Mouse (Mus musculus) MEL-GATA-1-ER (cell line): ENCODE results near the gene Kif22.
"Not testable (repeated sequence)": the region's sequence is repeated elsewhere in the genome, so short reads cannot be mapped to it uniquely, and the experiment has no call there.

ENCODE experiments used
- DNase-seq: peaks from one replicate; pipeline ENCODE4 v3.0.0-alpha.2; 2012; ENCODE audit warnings: low read depth; ENCODE audit errors: extremely low read depth

Kif22 gene

DNA sequence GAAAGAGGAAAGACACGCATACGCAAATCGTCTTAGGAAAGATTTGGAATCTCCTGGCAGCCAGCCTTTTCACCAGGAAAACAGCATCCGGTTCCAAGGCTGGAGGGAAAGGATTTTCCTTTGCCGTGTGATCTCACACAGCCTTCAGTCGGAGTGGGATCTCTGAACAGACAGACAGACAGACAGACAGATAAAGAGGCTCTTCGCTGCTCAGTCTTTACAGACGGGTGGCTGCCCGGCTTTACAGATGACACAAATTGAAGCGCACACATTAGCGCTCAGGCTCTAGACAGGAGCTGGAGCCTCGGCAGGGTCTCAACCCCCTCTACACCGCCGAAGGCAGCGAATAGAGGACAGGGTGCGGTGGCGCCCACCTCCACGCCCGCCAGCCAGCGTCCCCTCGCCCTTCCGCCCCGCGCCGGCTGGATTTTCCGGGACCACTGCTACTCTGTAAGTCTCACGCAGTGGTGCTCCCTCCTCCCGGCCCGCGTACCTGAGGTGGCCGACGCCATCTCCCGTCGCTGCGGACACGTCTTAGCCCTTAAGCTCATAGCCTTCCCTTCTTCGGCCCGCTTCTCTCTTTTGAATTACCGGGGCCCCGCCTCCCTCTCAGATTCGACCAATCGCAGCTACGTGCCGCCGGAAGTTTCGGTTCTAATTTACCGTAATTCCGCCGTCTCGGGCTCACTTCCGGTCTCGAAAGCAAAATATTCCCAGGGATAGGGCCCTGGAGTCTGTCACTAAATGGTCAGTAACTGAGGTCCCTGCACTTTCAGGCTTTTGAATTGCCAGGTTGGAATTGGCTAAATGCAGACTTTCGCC, at the start of gene Kif22:
Kif22 (minus strand) TSS at position 621 of the 822 bp plus-strand sequence.
- peak; percentile 76 for DNase-seq

DNA sequence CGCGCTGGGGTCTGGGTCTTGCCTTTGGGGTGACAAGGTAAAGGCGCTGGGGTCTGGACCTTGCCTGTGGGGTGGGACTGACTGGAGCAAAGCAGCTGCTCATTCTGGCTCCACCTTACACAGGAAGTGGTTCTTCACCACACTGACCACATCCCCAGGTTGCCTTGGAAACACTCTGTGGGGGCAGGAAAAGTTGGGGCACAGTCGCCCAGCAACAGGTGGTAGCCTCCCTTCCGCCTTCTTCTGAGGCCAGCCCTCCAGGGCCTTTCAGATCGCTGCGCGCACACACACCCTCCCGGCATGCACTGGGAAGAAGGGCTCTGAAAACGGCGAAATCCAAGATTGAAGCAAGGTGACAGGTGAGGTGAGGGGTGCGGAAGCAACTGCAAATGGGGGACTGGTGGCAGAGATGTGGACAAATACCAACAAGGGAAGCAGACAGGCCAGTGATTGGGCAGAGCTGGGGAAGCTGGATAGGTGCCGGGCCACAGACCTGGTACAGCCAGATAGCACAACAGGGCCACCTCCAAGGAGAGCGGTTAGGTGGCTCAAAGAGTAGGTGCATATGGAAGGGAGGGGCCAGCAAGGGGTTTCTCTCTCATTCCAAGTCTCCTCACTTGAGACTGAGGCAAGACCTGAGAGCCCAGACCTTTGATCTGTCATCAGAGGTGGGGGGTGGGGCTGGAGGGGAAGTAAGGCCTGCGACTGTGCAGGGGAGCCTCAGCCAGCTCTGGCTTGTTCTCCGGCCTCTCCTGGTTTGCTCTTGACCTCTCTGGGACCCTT, 49.0 kb upstream of the Kif22 start, which contains the start of gene AI467606:
AI467606 (plus strand) TSS at position 246 of the 783 bp plus-strand sequence.
- peak; percentile 99 for DNase-seq

DNA sequence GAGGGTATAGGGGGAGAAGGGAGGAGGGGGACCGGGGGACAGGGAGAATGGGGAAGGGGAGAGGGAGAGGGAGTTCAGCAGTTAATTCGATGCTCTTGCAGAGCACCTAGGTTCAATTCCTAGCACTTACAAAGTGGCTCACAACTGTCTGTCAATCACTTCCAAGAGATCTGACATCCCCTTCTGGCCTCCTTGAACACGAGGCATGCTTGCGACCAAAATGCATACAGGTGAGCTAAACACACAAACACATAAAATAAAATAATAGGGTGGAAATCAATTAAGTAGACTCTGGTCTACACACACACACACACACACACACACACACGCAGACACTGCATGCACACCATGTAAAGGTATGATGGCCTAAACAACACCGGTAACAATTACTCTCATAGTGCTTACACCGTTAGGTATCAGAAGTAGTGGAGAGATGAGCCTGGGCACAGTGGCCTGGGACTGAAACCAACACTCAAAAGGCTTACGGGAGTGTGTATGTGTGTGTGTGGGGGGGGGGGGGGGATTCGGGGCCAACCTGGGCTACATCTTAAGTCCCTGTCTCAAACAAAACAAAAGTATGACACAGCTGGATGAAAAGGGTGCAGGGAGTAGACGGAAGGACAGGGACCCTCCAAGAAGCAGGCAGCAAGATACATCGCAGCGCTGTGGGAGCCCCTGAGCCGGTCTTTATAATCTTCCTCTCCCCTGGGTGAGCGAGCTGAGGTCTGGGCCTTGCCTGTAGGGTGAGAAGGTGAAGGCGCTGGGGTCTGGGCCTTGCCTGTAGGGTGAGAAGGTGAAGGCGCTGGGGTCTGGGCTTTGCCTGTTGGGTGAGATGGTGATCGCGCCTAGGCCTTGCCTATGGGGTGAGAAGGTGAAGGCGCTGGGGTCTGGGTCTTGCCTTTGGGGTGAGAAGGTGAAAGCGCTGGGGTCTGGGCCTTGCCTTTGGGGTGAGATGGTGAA, 48.2 kb upstream of the Kif22 start:
- DNase-seq = no peak

- no peak for DNase-seq
Measured at GRCm38 (mm10) chr7:127088901-127089845, 46.9 kb upstream of the Kif22 start.

- DNase-seq = no peak
Measured at GRCm38 (mm10) chr7:127088083-127088482, 45.8 kb upstream of the Kif22 start.

DNA sequence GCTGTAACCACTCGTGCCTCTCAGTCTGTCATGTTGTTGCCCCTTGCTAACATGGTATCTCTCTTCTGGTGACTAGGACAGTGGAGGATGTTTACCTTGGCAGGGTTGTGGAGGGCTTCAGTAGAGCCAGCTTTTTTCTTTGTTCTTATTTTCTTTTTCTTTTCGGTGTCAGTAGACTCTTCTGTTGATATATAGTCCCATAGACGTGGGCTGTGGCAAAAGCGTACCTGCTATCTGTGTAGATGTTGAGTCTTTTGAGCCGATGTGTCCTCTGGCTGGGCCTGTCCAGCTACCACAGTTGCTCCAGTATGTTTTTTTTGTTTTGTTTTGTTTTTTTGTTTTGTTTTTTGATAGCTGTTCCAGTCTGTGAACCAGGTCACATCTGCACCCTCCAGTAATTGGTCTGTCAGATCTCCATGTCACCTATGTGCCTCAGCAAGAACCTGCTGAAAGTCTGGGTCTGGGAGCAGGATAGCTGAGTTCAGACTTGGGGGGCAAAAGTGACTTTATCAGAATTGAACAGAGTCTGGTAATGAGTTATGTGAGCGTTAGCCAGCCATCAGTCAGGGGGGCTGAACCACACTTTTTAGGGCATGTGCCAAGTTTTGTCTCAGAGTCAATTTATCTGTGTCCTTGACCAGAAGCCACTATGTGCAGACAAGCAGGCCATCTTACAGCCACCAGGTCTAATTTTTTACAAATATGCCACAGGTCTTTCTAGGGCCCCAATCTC, 45.2 kb upstream of the Kif22 start, which contains the start of gene Zg16:
Zg16 (minus strand) TSS at position 51 of the 733 bp plus-strand sequence.
- not testable (repeated sequence) for DNase-seq

GRCm38 (mm10) chr7:127085751-127086150, 43.5 kb upstream of the Kif22 start:
- not testable (repeated sequence) for DNase-seq

DNA sequence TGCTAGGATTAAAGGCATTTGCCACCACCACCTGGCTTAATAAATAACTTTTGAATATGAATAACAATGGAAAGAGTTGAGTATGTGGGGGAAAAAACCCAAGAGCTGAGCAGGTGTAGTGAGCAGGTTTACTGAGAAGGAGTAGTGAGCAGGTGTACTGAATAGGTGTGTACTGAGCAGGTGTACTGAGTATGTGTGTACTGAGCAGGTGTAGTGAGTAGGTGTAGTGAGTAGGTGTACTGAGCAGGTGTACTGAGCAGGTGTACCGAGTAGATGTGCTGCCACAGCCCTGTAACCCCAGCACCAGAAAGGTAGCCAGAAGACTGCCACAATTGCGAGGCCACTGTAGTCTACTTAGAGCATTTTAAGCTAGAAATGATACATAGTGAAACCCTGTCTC, 42.5 kb upstream of the Kif22 start:
- DNase-seq = no peak

DNA sequence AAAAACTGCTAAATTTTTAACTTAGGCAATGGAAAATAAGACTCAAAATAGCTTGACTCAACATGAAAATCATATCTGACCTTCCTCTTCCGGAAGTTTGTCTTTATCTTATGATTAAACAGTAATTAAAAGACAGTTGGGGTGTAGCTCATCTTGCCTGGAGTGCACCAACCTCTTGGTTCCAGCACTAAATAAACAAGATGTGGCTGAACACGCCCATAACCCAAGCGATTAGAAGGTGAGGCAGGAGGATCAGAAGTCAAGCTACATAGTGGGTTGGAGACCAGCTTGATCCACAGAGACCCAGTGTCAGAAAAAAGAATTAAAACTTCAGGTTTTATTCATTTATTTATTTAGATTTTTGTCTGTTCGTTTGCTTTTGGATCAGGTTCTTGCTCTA, 41.4 kb upstream of the Kif22 start:
- peak; percentile 84 for DNase-seq

DNA sequence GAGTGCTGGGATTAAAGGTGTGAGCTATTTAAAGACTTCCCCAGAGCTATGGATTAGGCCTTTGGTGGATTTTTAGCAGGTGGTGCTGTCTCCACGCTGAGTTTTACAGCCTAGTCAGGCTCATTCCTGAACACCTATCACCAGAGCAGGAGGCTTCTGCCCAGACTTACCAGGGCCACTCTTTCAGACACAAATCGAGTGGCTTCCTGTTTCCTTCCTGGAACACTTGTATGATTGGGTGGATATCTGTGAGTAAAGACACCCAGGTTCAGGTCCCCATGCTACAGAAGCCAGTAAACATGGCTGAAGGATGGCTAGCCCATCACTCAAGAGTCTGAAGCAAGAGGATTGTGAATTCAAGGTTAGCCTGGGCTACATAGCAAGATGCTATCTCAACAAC, 40.7 kb upstream of the Kif22 start:
- DNase-seq = no peak

GRCm38 (mm10) chr7:127082271-127082670, 40.0 kb upstream of the Kif22 start:
- DNase-seq = no peak

GRCm38 (mm10) chr7:127080045-127080444, 37.8 kb upstream of the Kif22 start:
- no peak for DNase-seq

GRCm38 (mm10) chr7:127077692-127078091, 35.4 kb upstream of the Kif22 start:
- no peak for DNase-seq

- no peak for DNase-seq
Measured at GRCm38 (mm10) chr7:127076188-127076587, 33.9 kb upstream of the Kif22 start.

- DNase-seq = no peak
Measured at GRCm38 (mm10) chr7:127073221-127073620, 30.9 kb upstream of the Kif22 start.

GRCm38 (mm10) chr7:127070871-127071413, 28.7 kb upstream of the Kif22 start:
- no peak for DNase-seq

DNA sequence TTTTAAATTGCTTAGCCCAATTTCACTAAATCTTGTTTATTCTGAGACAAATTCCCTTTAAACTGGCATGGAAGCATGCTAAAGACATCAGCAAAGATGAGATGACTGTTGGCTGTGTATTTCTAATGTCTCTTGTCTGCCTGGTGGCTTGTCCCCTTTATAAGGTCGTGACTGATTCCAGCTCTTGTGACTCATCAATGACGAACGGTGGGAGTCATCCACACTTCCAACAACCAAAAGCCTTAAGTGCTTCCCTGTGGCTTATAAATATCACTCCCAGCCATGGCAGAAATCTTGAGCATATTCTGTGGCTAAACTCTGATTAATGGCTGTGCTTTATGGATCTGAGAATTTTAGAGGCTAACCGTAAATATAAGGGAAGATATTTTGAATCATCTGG, 24.0 kb upstream of the Kif22 start:
- no peak for DNase-seq

DNA sequence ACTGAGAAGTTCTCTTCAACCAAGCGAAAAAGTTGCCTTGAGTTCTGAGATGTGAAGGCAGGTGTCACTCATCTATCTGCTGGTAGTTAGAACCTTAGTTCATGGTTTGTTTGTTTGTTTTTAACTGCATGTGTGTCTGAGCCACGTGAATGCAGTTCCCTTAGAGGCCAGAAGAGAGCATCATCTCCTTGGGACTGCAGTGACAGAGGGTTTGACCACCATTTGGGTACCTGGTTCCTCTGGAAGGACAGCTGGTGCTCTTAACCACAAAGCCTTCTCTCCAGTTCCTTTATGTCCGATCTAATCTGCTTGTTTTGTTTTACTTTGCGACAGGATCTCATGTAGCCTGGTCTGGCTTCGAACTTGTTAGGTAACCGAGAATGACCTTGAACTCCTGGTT, 23.3 kb upstream of the Kif22 start:
- no peak for DNase-seq

GRCm38 (mm10) chr7:127055026-127055585, 12.8 kb upstream of the Kif22 start:
- no peak for DNase-seq
